ENCODE assay signal across 15 mouse cellular contexts in genomic region chr5:68361581-68362211, GRCm38 (mm10).
DNase-seq lines count a peak whose midpoint lies in the region; ATAC-seq lines count a peak whose summit lies in the region.
"Had no signal": no experiment of that assay in that cellular context is flagged by ENCODE, and none has a peak within 500 bp of the region (broad histone marks: within the 10 kb centered on the region; RNA-seq: fewer than 3 reads in every experiment).

No protein-coding gene starts in this region.

- no peak overlapping the region for H3K27ac ChIP-seq in forebrain, embryonic 13.5 days
- no peak overlapping the region for H3K27ac ChIP-seq in forebrain, embryonic 12.5 days
- H3K27ac ChIP-seq in lung, embryonic 15.5 days: no peak overlapping the region
- H3K27ac ChIP-seq in hindbrain, embryonic 12.5 days: no peak overlapping the region
- H3K27ac ChIP-seq in midbrain, embryonic 13.5 days: no peak overlapping the region
- H3K27ac ChIP-seq: forebrain, embryonic 10.5 days; heart, embryonic 15.5 days; liver, embryonic 12.5 days; macrophage had no signal

- intact Hi-C loops in left cerebral cortex, postnatal 4 days (cut with DNase I): no loop called here
- intact Hi-C loops in left cerebral cortex, postnatal 25 days (cut with DNase I): no loop called here

- H3K27me3 ChIP-seq in forebrain, embryonic 13.5 days: no peaks in the 10 kb centered on the region
- H3K27me3 ChIP-seq in forebrain, embryonic 12.5 days: no peaks in the 10 kb centered on the region
- no peaks in the 10 kb centered on the region for H3K27me3 ChIP-seq in lung, embryonic 15.5 days
- H3K27me3 ChIP-seq in hindbrain, embryonic 12.5 days: no peaks in the 10 kb centered on the region
- no peaks in the 10 kb centered on the region for H3K27me3 ChIP-seq in midbrain, embryonic 13.5 days
- H3K27me3 ChIP-seq: heart, embryonic 15.5 days; liver, embryonic 12.5 days; Patski had no signal

- H3K4me2 ChIP-seq in forebrain, embryonic 13.5 days: no peak overlapping the region
- H3K4me2 ChIP-seq in forebrain, embryonic 12.5 days: no peak overlapping the region
- no peak overlapping the region for H3K4me2 ChIP-seq in lung, embryonic 15.5 days
- no peak overlapping the region for H3K4me2 ChIP-seq in hindbrain, embryonic 12.5 days (replicated peaks)
- H3K4me2 ChIP-seq in midbrain, embryonic 13.5 days (replicated peaks): no peak overlapping the region
- H3K4me2 ChIP-seq: heart, embryonic 15.5 days; liver, embryonic 12.5 days had no signal

- whole genome bisulfite sequencing in forebrain, embryonic 13.5 days: 78% methylated on average over 3 of the region's 3 CpGs
- 73% methylated on average over 3 of the region's 3 CpGs for WGBS in forebrain, embryonic 12.5 days
- 82% methylated on average over 3 of the region's 3 CpGs for WGBS in lung, embryonic 15.5 days
- WGBS in hindbrain, embryonic 12.5 days: 83% methylated on average over 3 of the region's 3 CpGs
- 69% methylated on average over 3 of the region's 3 CpGs for WGBS in midbrain, embryonic 13.5 days

- DNase-seq in lung, postnatal 4 days: no peak
- no peak for DNase-seq in left cerebral cortex, postnatal 4 days
- DNase-seq in left cerebral cortex, postnatal 25 days (ENCODE audit: low spot score in 2 of 2): no peak
- DNase-seq: cerebellum, postnatal 14 days; kidney, adult 8-10 months had no signal

- ATAC-seq in forebrain, embryonic 13.5 days: 0 out of 2 replicates have a peak, but pooled peaks have one; percentile 21
- ATAC-seq in forebrain, embryonic 12.5 days (ENCODE audit: low FRiP score): no peak
- peak; percentile 35 for ATAC-seq in lung, embryonic 15.5 days (ENCODE audit: borderline replicate concordance, extremely low read depth, low FRiP score, low TSS enrichment)
- ATAC-seq in hindbrain, embryonic 12.5 days (ENCODE audit: low FRiP score): 0 out of 2 replicates have a peak, but pooled peaks have one; percentile 50
- peak; percentile 45; the same call in 1 of the 2 replicates for ATAC-seq in midbrain, embryonic 13.5 days
- ATAC-seq: liver, embryonic 12.5 days; Patski had no signal

- H3K36me3 ChIP-seq in forebrain, embryonic 13.5 days (ENCODE audit: poor library complexity, severe bottlenecking): no peaks in the 10 kb centered on the region
- H3K36me3 ChIP-seq in forebrain, embryonic 12.5 days (replicated peaks): no peaks in the 10 kb centered on the region
- H3K36me3 ChIP-seq in lung, embryonic 15.5 days: no peaks in the 10 kb centered on the region
- H3K36me3 ChIP-seq in hindbrain, embryonic 12.5 days: no peaks in the 10 kb centered on the region
- H3K36me3 ChIP-seq in midbrain, embryonic 13.5 days: no peaks in the 10 kb centered on the region
- H3K36me3 ChIP-seq: forebrain, embryonic 10.5 days; heart, embryonic 15.5 days; liver, embryonic 12.5 days had no signal

- no peaks in the 10 kb centered on the region for H3K9me3 ChIP-seq in forebrain, embryonic 13.5 days (replicated peaks)
- H3K9me3 ChIP-seq in forebrain, embryonic 12.5 days: no peaks in the 10 kb centered on the region
- H3K9me3 ChIP-seq in lung, embryonic 15.5 days: no peaks in the 10 kb centered on the region
- no peaks in the 10 kb centered on the region for H3K9me3 ChIP-seq in hindbrain, embryonic 12.5 days (replicated peaks)
- no peaks in the 10 kb centered on the region for H3K9me3 ChIP-seq in midbrain, embryonic 13.5 days
- H3K9me3 ChIP-seq: forebrain, embryonic 10.5 days; heart, embryonic 15.5 days had no signal

- H3K9ac ChIP-seq in forebrain, embryonic 13.5 days: no peak overlapping the region
- H3K9ac ChIP-seq in forebrain, embryonic 12.5 days: no peak overlapping the region
- no peak overlapping the region for H3K9ac ChIP-seq in lung, embryonic 15.5 days
- no peak overlapping the region for H3K9ac ChIP-seq in hindbrain, embryonic 12.5 days
- no peak overlapping the region for H3K9ac ChIP-seq in midbrain, embryonic 13.5 days (replicated peaks)
- H3K9ac ChIP-seq: heart, embryonic 15.5 days; liver, embryonic 12.5 days had no signal

- no peak overlapping the region for H3K4me3 ChIP-seq in forebrain, embryonic 13.5 days
- H3K4me3 ChIP-seq in forebrain, embryonic 12.5 days (replicated peaks): no peak overlapping the region
- H3K4me3 ChIP-seq in lung, embryonic 15.5 days: no peak overlapping the region
- H3K4me3 ChIP-seq in hindbrain, embryonic 12.5 days: no peak overlapping the region
- no peak overlapping the region for H3K4me3 ChIP-seq in midbrain, embryonic 13.5 days (replicated peaks)
- H3K4me3 ChIP-seq: forebrain, embryonic 10.5 days; heart, embryonic 15.5 days; liver, embryonic 12.5 days had no signal

- H3K4me1 ChIP-seq in forebrain, embryonic 13.5 days: no peaks in the 10 kb centered on the region
- no peaks in the 10 kb centered on the region for H3K4me1 ChIP-seq in forebrain, embryonic 12.5 days
- H3K4me1 ChIP-seq in lung, embryonic 15.5 days: no peaks in the 10 kb centered on the region
- H3K4me1 ChIP-seq in hindbrain, embryonic 12.5 days: no peaks in the 10 kb centered on the region
- no peaks in the 10 kb centered on the region for H3K4me1 ChIP-seq in midbrain, embryonic 13.5 days (replicated peaks)
- H3K4me1 ChIP-seq: forebrain, embryonic 10.5 days; heart, embryonic 15.5 days; liver, embryonic 12.5 days had no signal
